Mouse (Mus musculus): ENCODE data around the gene Spock1.

Gene Spock1

DNA sequence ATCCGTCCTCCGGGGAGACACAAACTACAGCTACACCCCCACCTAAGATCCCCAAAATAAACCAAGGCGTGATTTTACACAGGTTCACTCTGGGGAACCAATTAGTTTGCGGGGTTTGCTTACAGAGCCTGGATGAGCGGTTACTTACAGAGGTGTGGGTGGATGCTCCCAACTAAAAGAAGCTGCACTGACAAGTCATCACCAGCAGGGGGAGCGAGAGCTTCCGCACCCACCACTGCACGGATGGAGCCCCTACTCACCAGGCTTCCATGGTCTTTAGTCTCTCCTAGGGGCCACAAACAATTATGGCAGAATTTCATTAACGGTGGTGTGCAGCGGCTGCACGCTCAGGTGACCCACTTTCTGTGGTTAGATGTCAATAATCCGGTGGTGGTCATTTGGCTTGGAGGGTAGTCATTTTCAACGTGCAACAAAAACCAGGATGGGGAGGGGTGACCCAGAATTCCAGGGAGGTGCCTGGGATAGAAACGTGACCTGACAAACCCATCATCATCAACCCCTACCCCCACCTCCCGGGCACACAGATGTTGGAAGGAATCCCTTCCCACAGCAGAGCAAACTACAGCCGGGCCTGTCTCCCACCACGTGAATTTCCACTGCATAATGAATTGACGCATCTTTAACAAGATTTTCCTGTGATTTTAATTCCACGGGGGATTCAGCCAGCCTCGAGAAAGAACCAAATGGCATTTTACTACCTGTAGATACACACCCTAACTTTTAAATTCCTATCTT is 186.4 kb downstream of the Spock1 start:
- peak; percentile 2 for DNase-seq

DNA sequence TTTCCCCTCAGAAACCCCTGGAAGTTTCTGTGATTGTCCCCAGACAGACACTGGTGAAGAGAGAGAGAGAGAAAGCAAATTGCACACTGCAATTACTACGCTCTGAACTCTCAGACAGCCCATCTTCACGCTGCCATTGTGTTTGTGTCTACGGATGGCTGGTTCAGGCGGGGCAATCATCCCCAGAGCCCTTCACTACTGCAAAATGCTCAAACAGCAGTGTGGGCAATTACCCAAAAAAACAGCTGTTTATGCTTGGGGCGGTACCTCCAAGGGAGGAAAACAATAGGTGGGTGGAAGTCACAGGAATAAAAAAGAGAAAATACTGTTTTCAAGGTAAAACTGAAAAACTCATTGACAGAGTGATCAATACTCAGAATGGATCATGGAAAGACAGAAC is 190.0 kb downstream of the Spock1 start:
- DNase-seq, result no peak

DNA sequence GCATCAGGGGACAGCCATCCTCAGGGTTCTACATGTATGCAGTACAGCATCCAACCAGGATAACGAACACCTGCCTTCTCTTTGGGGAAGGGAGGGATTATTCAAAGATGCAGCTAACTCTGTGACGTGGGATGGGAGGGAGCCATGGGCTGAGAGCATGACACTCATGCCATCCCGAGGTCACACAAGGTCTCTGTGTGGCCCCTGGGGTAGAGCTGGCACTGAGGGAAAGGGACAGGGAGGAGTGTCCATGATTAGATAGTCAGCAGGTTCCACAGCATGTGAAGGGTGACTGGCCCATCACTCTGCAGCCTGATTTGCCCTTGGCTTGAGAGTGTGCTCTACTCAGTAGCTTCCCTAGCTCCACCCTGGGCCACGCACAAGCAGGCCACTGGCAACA is 195.2 kb downstream of the Spock1 start:
- no peak for DNase-seq

DNA sequence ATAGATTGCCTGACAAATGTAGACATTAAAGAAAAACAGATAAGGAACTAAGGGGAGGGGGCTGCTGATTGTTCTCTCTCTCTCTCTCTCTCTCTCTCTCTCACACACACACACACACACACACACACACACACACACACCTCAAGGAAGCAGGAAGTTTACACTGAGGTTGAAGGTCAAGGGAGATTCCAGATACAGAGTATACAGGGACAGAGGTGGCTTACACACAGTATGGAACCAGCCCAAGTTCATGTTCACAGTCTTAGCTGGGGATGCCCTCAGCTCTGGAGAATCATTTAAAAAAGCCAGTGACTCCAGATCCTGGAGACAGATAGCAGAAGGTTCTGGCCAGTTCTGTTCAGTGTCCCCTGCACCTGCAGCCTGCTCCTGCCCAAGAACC is 199.7 kb downstream of the Spock1 start:
- no peak for DNase-seq

DNA sequence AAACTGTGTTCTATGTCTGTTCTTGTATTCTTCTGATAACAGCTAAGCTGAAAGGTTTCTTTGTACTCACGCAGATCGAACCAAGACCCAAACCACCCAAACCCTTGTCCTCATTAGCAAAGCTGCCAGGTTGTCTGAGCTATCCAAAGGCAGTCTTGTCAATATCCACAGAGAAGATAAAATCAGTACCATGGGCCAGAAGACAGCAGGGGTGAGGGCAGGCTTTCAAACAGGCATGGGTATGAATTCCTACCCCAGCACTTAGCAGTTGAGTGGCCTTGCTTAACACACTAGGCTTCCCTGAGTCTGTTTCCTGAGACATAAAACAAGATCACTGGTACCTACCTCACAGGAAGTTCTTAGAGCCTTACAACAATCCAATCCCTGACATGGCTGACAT is 205.2 kb downstream of the Spock1 start:
- DNase-seq, result no peak

DNA sequence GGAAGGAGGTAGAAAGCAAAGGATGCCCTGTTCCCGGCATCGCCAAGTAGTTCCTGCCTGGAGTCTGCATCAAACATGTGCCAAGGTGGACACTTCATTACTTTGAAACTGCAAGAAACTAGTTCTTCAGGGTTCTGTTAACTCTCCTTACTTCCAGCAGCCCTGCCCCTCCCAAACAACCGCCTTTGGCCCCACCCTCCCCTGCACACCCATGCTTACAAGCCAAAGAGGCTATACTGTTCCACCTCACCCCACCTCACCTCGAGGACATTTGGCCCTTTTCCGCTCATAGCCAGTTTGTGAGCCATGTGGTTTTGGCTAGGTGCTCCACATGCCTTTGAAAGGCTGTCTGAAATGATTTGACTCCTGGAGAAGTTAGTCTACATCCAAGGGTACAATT is 211.4 kb downstream of the Spock1 start:
- no peak for DNase-seq

DNA sequence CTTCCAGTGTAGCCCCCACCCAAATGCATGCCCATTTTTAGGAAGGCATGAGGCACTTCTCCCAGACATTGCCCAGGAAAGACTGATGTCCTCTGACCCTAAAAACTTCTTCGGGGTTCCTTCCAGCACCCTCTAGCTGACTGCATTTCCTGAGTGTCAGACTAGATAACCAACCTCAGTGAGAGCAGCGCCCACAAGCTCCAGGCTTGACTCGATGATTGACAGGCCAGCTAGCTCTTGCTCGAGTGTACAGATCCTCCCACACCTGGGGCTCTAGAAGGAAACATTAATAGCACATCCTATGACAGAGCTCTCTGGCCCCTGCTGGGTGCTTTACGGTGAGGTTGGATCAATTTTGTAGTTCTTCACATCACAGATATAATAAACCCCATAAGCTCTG is 219.2 kb downstream of the Spock1 start:
- no peak for DNase-seq

DNA sequence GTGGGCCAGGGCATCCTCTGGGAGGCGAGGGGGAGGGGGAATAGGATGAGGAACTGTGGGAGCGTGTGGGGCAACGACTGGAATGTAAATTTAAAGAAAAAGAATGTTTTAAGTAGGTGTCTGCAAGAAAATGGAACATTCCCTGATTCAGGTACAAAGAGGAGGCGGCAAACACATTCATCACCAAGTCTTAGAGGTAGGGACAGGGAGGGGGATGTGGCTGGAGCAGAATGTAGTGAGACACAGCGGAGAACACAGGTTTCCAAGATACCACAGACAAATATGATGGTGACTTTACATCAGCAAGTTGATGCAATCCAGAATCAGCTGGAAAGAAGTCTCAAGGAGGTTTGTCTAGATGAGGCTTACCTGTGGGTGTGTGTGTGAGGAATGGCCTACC is 221.7 kb downstream of the Spock1 start:
- DNase-seq, result no peak

DNA sequence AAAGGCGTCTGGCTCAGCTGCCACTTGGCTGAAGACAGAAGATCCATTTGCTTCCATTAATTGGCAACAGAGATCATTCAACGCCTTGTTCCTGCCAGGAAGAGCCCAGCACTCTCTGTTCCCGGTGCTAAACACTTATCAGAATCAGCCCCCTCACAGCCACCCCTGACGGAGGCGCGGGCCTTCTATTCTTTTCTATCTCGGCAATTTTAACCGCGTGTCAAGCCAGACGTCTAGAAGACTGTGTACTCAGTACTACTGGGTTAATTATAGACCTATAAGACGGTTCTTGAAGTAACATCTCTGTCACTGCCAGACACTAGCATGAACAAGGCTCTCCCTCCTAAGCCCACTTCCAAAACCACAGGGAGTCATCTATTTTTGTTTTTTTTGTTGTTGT is 222.9 kb downstream of the Spock1 start:
- no peak for DNase-seq

DNA sequence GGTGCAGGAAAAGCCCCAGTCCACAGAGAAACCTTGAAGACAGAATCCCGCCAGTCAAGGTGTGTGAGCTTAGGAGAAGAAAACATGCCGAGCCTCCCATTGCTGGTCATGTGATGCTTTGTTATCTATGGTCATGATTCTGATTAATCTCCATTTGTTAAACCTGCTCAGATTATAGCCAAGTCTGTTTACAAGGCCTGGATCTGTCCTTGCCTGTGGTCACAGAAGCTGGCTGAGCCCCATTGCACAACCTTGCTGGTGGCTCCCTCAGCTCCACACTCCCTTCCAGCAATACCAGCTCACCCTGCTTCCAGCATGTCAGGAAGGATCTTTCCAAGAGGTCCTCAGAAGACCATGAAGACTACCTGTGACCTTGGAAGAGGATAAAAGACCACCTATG is 228.5 kb downstream of the Spock1 start:
- no peak for DNase-seq

DNA sequence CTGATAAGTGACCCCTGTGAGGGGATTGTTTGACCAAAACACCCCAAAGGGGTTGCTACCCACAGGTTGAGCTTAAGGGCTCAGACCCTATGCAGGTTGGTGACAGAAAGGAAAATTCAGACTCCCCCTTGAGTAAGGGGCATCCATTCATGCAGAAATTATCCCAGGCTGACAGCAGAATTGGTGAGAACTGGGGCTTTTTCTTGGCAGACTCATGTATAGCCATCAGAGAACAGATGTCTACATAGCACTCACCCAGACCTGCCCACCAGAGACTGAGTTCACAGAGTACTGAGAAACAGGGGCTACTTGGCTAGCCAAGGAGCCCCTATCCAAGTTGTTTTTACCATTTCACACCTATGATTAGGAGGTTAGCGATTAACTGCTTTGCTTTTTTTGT is 231.3 kb downstream of the Spock1 start:
- no peak for DNase-seq

DNA sequence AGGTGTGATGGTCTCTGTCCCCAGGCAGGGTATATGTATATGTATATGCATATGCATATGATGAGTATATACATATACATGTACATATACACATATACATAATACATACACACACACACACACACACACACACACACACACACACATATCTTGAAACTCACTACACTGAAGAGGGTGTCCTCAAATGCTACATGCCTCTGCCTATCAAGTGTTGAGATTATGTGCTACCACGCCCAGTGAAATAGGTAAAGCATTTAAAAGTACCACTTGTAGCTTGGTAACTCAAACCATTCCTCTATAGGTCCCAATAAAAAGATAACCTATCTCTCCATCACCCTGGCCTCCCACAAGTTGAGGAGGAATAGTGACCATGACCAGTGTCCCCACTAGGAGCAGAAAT is 234.7 kb downstream of the Spock1 start:
- no peak for DNase-seq

DNA sequence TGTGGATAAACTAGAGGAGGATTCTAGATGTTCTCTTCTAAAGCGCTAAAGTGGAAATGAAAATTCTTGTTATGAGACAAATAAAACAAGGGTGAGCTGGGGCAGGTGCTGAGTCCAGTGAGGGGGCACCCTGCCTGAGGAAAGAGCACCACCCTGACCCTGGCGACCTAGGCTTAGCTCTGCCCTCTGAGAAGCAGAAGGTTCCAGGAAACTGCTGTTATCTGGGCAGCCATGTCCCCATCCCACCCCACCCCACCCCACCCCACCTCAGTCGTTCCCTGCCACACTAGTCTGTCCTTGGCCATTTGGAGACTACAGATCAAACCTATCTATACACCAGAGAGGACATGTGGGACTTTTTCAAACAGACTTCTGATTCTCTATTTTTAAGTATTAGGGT is 235.4 kb downstream of the Spock1 start:
- DNase-seq, result no peak

DNA sequence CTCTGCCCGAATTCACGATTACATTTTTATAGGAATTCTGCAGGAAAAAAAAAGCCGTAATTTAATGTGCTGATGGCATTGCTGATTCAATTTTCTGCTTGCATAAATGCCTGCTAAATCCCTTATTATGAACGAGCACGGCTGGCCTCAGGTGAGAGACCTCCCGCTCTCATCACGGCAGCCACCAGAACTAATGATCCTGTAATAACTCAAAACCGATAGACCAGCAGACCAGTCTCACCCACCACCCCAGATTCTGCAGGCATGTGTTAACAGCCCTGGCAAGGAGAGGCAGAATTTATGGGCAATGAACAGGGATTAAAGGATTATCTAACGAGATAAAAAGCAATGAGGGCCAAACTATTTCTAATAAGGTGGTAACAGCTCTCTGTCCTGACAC is 236.2 kb downstream of the Spock1 start:
- no peak for DNase-seq

DNA sequence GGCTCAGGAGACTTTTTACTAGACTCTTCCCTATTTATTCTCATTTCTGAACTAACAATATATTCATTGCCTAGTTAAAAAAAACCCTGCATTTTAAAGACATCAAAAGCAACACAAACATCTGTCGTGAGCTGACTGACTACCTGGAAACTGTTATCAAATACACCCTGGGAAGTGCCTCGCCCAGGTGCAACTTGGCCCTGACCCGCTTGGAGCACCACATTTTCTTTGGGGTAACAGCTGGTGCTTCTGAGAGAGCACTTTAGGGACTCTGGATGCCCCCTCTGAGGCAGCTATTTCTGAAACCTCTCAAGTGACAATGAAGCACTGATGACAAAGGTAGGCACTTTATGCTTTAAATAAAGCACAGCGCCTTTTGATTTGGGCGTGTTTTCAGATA is 236.8 kb downstream of the Spock1 start:
- no peak for DNase-seq

DNA sequence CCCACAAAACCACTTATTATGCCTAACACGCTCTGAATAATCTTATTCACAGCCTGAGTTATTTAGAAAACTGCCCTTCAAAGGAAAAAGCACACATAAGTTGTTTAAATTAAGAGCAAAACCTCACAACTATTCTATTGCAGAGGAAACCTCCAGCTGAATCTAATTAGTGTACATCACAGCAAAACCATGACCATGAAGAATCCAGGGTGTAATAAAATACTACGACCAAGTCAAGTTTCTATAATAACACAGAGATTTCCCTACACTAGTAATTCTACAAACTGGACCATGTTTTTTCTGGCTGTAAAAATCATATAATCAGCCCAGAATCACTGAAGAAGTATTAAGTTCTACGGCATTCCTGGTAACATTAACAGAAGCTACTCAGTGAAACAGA is 240.5 kb downstream of the Spock1 start:
- DNase-seq, result no peak

DNA sequence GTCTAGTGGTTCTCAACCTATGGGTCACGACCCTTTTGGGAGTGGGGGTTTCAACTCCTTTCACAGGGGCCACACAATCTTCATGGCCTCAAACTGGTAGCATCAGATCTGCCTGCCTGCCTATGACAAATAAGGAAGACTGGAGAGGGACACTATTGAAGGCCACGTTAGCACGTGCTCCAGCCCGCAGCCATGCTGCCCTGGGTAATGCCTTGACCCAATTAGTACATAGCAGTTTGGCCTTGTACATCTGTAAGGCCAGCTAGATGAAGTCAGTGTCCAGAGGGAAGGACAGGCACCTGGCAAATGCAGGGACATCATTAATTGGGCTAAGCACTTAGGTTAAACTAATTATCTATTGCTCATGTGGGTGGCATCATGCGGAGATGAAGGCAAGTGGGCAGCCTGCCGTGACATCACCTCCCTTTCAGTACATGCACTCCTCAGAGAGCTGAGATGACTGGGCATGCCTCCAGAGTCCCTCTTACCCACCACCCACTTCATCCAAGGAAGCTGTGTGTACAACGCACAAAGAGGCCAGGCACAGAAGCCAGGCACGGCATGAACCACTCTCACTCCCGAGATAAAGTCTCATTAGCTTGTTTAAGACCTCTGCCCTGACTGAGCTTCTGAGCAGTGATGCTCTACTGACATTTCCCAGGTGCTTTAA is 241.8 kb downstream of the Spock1 start:
- DNase-seq, result no peak

DNA sequence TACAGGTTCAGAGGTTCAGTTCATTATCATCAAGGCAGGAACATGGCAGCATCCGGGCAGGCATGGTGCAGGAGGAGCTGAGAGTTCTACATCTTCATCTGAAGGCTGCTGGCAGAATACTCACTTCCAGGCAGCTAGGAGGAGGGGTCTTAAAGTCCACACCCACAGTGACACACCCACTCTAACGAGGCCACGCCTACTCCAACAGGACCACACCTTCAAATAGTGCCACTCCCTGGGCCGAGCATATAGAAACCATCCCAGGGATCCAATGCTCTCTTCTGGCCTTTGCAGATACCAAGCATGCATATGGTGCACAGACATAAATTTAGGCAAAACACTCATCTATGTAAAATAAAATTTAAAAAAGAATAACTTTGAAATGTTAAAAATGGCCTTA is 245.6 kb downstream of the Spock1 start:
- DNase-seq, result no peak

DNA sequence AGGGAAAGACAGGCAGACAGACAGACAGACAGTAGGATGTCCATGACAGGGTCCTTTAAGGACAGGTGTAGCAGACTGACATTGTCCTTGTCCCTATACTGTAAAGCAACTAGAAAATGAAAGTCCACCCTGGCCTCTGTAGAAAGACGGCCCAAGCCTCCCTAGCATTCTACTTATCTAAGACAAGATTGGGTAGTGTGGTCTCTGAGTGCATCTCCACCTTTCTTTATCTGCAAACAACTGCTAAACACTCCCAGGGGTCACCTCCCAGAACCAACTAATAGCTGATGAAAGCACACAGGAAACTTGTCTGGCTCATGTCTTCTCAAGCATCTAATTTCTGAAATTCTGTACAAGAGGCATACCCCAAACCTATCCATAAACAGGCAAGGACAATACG is 247.6 kb downstream of the Spock1 start:
- no peak for DNase-seq

DNA sequence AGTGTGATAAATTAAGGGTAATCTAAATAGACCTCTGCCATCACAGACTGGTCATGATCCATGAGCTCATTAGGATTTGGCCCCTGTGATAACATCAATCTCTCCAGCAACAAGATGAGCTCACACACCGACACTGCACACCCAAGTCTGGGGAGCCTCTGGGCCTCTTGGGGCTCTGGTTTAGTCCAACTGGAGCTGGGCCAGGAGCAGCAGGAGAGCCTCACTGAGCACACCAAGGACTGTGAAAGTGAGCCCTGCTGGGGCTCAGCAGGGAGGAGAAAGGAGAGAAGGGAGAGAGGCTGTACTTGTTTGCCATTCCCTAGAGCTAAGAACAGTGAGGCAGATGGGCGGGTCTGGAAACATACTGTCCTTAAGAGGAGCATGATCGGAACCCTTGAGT is 248.3 kb downstream of the Spock1 start:
- DNase-seq, result no peak

DNA sequence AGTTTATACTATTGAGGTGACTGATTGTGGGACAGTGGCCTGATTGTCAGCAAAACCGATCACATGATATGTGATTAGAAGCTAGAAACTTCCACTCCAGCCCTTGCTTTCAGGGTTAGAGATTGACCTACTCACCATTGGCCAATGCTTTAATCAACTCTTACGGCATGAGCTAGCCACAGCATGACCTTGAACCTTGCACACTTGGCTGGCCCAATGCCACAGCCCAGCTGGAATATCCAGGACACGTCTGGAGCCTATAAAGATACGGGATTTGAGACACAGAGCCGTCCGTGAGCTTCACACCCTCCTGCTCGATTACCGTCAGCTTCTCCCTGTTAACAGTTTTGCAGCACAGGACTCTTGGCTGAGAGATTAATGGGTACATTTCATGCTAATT is 251.5 kb downstream of the Spock1 start:
- DNase-seq, result no peak

DNA sequence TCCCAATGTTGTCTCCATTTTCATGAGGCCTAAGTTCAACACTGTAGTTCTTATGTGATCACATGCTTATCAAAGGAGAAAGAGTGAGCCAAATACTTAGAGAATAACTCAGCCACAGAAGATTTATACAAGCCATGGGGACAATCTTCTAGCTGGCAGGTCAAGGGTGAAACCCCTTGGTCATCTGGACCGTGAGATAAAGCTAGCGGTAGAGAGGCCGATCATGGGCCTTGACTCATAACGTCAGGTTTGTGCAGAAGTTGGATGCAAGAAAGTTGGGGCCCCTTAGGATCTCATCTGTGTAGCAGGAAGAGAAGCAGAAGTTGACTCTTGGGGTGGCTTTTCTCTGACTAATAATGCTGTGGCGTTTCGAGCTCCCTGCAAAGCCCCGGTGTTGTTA is 253.8 kb downstream of the Spock1 start:
- DNase-seq, result no peak

DNA sequence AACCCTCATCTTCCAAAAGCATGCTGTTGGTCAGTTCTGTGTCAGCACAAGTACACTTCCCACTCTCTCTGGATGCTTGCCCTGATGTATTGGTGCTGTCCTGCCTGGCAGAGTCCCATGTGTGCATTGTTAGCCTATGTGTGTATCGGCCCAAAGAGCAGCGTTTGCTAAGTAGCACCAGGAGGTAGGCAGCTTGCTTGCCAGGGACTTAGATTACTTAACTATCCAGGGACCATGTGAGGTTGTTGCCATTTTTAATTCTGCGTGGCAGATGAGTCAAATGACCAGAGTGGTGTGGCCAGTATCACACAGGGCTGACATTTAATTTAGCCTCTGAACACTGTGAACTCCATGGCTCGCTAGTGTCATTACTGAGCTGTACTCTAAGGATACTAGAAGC is 256.9 kb downstream of the Spock1 start:
- no peak for DNase-seq

DNA sequence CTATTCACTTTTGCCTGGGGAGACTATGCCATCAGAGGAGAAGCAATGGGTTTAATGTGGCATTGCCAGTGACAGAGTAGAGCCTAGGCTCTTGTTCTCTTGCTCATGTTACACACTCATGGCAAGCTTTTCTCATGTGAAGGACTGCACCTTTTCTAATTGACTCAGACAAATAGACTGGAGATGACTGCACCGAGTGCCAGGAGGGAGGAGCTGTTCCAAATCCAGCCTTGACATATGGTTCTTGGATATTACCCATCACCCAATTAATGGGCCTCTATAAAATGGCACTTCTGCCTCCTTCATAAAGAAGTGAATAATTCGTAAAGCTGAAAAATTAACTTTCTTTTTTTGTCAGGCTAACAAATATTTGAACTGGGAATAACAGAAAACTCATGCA is 259.3 kb downstream of the Spock1 start:
- DNase-seq, result no peak

DNA sequence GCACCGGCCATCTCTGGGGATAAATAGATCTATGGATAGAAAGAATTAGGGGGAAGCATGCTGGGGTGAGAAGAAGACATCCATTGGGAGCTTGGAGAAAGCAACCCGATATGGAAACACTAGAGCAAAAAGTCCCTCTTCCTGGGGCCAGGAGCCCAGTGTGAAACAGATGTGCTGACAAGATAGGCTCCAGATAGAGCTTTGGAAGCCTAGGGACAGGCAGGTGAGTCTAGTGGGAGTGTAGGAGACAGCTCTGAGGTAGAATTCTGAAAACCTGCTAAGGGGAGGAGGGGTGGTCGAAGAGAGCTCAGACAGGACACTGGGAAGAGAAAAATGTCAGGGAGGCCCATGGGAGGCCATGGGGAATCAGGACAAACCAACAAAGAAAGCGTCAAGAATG is 260.7 kb downstream of the Spock1 start:
- no peak for DNase-seq
